Mouse (Mus musculus) CH12F3 (cell line): Measurements from ENCODE around the gene Kif1c.
"Not testable (repeated sequence)": the region's sequence is repeated elsewhere in the genome, so short reads cannot be mapped to it uniquely, and the experiment has no call there.

Experiments
- in situ Hi-C: fragments of 300-500 bp; cut with MboI; formaldehyde crosslinking; loops from 2 replicates; pipeline ENCODE4 v1.14.3; 2020; ENCODE audit warnings: low sequenced_read_pairs

The Kif1c gene

DNA sequence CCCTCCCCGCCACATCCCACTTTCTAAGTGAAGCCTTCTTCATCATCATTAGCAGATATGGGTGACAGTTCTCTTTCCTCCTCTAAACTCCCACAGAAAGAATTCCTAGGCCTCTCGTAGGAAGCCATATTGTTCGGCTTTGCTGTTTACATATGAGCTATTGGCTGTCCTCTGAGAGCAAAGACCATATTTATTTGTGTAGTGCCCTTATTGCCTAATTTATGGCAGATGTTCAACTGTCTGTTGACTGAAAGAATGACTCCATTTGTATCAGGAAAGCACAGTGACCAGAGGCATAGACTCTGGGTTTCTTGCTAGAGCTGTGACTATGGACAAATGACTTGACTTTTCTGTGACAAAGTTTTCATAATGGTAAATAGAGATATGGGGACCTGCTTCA, 41.3 kb downstream of the Kif1c start:
- in situ Hi-C loops, result no loop called here

DNA sequence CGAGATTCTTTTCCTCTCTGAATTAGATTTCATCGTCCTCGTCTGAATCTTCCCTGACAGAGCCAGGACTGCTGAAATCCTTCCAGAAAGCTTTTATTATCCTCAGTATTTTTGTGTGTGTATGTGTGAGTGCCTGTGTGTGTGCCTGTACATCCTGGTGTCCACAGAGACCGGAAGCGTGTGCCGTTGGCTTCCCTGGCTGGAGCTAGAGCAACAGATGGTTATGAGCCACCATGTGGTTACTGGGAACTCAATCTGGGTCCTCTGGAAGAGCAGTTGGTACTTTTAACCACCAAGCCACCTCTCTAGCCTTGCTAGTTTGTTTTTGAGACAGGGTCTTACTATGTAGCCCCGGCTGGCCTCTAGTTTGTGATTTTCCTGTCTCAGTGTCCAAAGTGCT, 41.8 kb downstream of the Kif1c start:
- in situ Hi-C loops, result no loop called here

DNA sequence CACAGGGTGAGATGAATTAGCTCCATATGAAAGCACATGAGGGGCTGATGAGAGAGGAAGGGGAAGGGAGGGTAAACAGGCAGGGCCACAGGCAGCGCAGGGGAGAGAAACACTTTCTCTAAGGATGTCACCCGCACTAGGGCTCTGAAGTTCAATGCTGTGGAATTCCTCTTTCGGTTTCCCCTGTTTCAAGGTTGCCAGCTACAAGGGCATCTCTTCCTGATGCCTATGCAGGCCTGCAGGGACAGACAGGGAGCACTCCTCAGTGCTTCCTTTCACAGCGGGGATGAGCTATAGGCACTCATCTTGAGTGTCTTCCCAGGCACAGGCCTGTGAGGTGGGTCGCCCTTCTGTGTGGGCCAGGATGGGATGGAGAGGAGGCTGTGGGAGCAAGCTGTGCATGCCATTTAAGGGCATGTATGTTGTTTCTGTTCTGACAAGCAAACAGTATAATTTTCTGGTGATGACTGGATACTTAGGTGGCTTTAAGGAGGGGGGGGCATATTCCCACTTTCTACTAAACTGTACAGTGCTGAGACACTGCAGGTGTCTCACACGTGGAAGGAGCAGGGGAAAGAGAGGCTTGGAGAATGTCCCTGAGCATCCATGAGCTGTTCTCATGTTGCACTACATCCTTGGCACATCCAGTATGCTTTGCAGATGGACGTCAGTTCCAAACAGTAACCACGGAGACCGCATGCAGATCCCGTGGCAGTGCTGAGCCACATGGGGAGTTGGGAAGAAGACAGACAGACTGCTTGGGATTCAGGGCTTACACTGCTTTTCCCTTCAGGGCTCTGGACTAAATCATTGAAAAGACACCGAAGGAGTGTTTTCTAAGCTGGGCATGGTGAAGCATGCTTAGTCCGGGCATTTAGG, 42.5 kb downstream of the Kif1c start:
- in situ Hi-C loops, result no loop called here

DNA sequence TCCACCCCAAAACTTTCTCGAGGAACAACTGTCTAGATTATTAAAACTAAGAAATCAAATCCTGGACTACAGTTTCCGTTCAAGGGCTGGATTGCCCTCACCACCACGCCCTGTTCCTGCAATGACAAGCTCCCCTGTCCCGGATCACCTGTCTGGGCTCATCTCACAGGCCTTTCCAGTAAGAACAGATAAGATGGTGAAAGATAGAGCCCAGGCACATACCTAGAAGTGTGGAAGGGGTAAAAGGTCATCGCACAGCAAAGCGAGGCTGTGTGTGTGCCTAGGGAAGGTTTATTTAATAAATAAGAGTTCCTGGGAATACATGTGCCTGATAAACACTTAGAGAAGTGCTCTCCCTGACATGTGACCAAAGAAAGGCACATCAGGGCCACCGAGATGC, 45.3 kb downstream of the Kif1c start:
- in situ Hi-C loops, result no loop called here

DNA sequence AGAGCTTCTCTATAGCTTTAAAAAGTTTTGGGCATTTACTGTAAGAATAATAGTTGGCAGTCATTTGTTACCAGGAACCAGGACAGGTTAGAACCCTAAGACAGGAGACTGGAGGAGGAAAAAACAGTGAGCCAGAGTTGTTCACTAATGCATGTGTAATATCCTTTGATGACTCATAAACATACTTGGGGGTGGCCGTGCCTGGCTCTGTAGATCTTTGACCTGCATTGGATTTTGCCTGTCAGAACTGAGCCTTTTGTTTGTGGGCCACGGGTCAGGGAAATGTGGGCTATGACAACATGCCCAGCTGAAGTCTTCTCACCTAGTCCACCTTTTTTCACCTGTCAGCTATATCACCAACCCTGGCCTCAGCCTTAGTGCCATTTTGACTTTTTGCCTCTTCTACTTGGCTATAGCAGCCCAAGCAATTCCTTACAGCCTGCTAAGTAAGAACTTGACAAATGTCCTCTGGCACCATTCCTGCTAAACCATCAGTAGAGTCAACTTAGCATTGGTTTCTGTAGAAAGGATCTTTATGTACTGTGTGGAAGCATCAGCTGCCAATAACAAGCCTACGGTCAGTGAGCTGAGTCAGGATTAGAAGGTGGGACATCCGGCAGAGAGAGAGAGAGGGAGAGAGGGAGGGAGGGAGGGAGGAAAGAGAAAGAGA, 47.7 kb downstream of the Kif1c start:
- in situ Hi-C loops, result no loop called here

DNA sequence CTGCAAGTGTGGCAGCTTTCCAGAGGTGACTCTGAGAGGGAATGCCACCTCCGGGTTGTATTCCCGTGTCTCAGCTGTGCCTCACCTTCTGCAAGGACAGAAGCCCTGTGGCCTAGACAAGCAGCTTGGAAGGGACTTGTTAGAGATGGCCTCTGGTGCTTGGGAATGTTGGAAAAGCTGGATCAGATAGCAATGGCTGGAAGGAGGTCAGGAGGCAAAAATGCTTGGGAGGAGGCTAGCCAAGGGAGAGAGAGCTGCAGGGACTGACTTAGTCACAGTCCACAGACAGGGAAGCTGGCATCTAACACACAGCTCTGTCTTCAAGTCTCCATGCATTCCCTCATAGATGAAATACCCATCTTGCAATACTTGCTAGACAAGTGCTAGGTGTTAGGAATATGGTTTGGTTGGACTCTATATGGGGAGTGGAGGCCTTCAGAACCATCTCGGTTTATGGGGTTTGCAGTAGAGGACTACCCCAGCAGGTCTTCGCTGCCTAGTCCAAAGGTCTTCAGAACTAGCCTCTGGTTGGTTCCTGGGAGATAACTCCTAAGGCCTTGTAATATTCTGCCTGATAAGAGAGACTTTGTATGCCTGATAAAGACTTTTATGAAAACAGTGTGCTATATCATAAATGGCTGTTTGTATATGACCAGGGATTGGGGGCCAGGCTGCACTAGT, 52.1 kb downstream of the Kif1c start:
- in situ Hi-C loops, result loop anchor here (10.0 kb wide), 1 partner anchor 228 kb away; the partner anchor contains the start of gene Psmb6

DNA sequence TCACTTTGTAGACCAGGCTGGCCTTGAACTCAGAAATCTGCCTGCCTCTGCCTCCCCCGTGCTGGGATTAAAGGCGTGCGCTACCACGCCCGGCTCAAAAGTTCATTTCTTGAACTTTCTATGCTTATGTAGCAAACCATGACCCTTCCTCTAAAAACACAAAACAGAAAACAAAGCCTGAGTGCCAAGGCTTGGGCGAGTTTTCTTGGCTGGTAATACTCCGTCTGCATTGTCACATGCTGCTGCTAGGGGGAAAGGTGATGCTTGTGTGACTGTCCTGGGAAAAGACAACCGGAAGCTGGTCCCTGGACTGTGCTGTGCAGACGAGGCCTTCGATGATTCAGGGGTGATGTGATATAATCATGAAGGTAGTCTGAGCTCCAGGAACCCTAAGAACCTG, 52.8 kb downstream of the Kif1c start:
- in situ Hi-C loops, result loop anchor here (10.0 kb wide), 1 partner anchor 228 kb away; the partner anchor contains the start of gene Psmb6

DNA sequence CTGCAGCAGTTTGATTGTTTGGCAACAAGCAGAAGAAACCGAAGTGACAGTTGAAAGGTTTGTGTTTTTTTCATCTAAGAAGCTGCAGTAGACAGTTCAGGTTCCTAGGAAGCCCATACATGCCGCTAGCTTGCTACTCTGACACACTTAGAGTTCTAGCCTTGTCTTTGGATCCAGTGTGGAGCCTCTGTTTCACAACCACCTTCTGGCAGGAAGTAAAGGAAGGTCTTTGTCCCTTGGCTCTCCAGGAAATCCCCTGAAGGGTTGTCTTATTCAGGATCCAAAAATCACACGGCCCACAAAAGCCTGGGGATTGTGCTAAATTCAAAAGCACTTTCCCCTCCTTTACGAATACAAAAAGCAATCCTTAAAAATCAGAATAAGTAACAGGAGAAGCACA, 54.1 kb downstream of the Kif1c start:
- in situ Hi-C loops, result loop anchor here (10.0 kb wide), 1 partner anchor 230 kb away; the partner anchor contains the start of gene Psmb6

DNA sequence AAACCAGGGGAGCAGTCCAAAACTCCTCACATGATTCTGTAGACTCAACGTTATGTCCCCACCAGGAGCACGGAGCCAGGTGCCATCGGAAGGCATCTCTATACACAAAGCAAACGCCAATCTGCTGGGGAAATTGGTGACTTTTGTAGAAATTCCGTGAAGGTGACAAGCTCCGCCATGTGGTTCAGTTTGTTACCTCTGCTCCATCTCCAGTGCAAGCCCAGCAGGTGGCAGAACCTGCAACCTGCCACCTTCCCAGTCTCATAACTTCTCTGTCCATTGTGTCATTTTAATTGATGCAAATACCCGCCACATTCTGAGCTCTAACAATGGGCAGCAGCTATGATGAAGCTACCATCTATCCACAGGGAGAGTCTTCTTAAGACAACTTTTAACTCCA, 54.6 kb downstream of the Kif1c start:
- in situ Hi-C loops, result loop anchor here (10.0 kb wide), 1 partner anchor 230 kb away; the partner anchor contains the start of gene Psmb6

DNA sequence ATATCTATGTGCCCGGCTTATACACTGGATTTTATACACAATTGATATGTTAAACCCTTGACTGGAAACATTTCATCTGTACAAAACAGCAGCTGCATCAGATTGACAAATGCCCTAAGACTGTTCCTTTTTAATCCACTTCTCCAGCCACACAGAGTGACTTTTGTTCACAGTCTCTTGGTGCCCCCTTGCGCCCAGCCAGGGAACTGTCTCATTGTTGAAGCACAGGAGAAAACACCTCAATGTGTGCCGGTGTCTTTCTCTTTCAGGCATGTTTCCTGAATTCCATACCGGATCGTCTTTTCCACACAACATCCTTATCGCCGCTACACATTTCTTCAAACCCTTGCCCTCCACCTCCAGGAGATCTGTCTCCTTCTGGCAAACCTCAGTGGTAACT, 55.3 kb downstream of the Kif1c start:
- in situ Hi-C loops, result loop anchor here (10.0 kb wide), 1 partner anchor 231 kb away; the partner anchor contains the start of gene Psmb6

DNA sequence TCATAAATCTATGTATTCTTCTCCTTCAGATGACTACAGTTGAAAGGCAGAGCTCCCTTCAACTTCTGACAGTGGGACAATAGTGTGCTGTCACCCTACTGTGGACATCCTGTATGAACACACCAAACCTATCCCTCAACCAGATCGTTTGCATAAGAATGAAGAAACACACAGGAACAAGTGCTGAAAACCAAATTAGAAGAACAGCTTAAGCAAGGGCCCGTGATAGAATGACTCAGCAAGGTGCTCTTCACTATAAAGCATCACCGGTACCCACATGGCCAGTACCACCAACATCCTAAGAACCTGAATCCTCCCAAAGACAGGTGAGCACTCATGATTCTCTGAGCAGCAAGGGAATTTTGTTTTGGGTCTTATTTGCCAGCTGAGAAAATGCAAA, 60.1 kb downstream of the Kif1c start:
- in situ Hi-C loops, result not testable (repeated sequence)

DNA sequence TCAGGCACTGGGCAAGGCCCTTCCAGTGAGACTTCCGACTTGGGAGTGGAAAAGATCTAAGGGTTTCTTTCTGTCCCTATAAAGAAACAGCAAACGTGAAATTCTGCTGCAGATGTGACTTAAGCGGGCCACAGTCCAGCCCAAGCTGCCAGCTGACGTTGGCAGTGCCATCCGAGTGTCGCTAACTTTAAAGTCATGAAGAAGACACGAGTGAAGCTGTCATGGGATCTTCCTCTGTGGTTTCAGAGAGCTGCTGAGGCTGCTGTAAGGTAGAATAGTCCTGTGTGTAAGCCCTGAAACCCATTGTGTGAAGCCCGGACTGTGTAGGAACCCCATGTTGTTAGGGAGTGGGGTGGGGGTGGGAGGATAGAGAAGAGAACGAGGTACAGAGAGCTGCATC, 62.3 kb downstream of the Kif1c start:
- in situ Hi-C loops, result no loop called here

DNA sequence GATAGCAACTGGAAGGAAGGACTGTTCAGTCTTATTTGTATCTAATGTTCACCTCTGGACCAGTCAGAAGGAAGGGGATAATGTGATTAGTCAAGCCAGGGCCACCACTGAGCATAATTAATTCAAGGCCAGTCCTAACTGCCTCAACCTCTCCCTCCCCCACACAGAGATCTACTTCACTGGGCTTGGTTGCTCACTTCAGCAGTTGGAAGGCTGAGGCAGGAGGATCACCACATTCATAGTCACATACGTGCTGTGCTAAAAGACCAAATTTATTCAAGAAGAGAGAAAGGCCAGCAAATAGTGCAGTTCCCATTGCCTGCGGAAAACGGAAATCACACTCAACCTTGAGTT, 63.2 kb downstream of the Kif1c start:
- in situ Hi-C loops, result no loop called here

DNA sequence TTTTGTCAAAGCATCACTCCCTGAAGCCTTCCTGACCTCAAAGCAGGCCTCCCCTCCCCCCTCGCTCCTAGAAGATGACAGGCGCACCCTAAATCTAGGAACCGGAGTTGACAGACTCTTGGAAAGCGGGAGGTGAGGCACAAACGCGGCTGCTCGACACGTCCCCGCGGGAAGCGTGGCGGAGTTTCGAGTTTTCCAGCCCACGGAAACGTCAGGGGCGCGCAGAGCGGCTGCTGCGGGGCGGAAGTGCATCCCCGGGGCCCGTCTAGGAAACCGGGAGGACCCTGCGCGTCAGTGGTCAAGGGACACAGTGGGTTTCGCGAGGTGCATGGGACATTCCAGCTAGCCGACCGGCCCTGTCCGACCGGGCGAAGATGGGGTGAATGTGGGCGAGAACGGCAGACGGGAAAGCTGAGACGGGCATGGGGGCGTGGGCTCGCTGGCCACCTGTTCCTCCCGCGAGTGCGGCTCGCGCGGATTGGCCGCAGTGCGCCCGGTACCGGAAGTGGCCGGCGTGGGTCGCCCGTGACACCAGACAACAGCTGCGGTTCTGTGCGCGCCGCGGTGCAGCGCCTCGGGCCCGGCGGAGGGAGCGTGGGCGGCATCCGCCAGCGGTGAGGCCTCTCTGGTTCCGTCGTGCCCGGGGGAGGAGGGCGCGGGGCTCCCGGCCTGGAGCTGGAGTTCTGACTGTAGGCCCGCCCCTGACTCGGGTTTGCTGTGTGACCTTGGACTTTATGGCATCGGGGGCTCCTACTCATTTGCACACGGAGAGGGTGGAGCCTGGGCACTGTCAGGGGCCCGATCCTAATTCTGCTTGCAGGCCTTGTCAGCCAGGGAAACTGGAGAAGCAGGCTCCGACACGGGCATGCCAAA, 63.8 kb downstream of the Kif1c start, which contains the start of gene Zfp3:
Gene Zfp3, plus strand, starts transcription at position 274 of the 873 bp plus-strand sequence.
- in situ Hi-C loops, result no loop called here

DNA sequence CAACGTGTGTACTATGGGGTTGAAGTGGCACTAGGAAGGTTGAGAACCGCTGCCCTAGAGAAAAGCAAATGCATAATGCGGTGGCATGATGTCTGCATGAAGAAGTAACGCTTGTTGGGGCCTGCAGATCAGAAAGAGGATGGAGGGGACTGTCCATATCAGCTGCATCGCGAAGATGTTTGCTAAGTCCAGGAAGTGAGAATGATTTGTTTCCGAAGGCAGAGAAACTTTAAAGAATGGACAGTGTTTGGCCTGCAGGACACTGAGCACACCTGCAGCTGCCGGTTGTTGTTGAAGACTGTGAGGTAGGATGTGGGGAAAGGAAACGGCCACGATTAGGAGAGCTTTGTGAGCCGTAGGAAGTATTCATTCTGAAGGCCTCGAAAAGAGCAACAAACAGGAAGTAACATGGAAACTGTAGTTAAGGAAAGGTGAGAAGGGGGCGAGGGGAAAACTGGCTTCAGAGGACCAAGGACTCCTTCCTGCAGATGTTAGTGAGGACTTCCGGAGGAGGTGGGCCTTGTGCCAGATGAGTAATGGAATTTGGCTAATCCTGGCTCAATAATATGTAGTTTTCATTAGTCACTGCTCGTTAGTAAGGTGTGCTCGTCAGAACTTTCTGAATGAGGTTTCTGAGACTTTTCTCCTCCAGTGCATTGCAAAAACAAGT, 65.6 kb downstream of the Kif1c start:
- in situ Hi-C loops, result no loop called here

DNA sequence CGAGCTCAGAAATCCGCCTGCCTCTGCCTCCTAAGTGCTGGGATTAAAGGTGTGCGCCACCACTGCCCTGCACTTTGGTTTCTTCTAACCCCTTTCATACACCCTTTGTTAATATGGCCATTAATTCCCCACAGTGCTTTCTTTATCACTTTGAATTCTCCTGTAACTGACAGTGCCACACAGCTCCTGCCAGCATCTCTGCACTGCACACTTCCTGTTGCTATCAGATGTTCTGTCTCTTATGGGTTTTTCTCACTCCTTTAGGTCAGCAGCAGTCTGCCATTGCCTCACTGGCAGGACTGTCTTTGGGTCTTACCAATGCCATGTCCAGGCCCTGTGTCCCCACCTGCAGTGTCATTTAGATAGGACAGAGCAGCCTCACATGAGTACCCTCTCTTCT, 70.5 kb downstream of the Kif1c start:
- in situ Hi-C loops, result no loop called here

DNA sequence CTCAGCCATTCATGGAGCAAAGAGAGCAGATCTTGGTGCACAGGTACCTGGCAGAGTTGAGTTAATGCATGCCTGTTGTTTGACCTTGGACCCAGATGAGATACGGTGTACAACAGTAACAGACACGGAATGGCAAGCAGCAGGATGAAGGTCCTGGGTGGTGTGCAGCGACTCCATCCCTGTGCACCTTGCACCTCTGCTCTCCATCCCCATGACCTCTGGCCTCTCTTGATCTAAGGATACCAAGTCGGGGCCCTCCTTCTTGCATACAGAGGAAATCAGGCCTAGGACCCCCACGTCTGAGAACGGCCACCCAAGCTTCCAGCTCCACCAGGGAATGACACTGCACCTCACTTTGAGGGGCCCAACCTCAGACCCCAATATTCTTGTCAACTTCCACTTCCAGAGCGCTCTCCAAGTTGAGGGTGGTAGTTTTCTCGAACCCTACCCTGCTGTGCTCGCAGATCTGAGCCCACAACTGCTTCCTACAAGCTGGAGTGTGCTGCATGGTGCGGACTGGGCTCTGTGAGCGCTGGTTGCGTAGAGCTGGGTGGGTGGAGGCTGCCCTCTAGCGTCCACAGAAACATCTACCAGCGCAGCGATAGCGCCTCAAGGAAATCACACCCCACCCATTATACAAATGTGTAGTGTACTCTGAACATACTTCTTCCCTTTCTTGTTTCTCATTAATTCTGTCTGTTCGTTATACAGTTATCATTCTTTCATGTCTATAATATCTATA, 76.7 kb downstream of the Kif1c start:
- in situ Hi-C loops, result loop anchor here (5.0 kb wide), 1 partner anchor 45 kb away; no protein-coding TSS in a partner anchor

DNA sequence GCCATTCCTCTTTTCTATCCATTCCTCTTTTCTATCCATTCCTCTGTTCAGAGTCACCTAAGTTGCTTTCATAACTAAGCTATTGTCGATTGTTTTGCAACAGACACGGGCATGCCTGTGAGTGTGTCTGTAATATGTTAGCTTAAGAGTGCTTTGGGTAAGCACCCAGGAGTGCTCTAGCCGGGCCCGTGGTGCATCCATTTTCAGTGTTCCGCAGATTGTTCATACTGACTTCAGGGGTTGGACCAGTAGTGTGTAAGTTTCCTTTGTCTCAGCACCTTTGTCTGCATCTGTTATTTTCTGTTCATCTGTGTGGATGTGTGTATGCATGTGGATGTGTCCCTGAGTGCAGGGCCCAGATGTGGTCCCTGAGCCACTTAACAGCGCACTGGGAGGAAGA, 77.3 kb downstream of the Kif1c start:
- in situ Hi-C loops, result loop anchor here (5.0 kb wide), 1 partner anchor 45 kb away; no protein-coding TSS in a partner anchor

DNA sequence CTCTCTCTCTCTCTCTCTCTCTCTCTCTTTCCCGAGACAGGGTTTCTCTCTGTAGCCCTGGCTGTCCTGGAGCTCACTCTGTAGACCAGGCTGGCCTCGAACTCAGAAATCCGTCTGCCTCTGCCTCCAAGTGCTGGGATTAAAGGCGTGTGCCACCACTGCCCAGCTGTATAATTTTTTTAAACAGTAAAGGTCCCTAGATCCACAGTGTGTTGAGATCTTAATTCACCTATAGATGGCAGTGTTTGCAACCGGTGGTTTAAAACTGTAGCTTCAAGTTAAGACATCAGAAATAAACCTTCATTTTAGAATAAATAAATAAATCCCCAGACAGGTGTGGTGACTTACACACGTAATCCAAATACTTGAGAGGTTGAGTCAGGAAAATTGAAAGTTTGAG, 77.7 kb downstream of the Kif1c start:
- in situ Hi-C loops, result loop anchor here (5.0 kb wide), 1 partner anchor 44 kb away; no protein-coding TSS in a partner anchor
